Mouse (Mus musculus) thymus, adult 2 months (tissue): ENCODE results near the gene Cldn14.

ENCODE experiments used
- CTCF ChIP-seq: fragments of 200-500 bp; IDR thresholded peaks from 2 replicates; pipeline ENCODE4 v1.5.1; 2012; ENCODE audit warnings: mild to moderate bottlenecking, control low read depth, low read length, moderate library complexity, borderline replicate concordance; ENCODE audit not compliant: control insufficient read depth, poor library complexity, insufficient read depth; ENCODE audit errors: extremely low read depth
- POLR2A ChIP-seq: fragments of 200-500 bp; IDR thresholded peaks from 2 replicates; pipeline ENCODE4 v1.6.1; 2012; ENCODE audit warnings: mild to moderate bottlenecking, low read length, control low read depth, moderate library complexity; ENCODE audit not compliant: control insufficient read depth, poor library complexity, insufficient read depth; ENCODE audit errors: extremely low read depth

GRCm38 (mm10) chr16:93975430-93975829 is 33.2 kb downstream of the Cldn14 start:
- TF ChIP-seq POLR2A, result no peak
- TF ChIP-seq CTCF, result no peak
